Mouse (Mus musculus): ENCODE results near the gene Clba1.

Clba1 gene

DNA sequence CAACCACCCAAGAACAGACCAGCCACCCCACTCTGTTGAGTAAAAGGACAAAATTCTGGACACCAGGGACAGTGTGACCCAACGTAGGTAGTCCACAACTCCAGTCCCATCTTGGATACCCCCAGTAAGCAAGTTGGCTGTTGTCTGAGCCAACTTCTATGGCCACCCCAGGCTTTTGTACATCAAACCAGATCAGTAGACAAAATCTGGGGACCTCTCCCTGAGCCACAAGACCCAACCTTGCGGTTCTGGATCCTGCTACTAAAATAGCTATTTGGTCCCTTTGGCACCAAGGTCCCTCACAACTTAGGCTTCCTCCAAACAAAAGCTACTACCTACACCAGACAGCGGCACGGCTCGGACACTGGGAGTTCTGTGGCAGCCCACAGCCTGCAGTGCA, 13.7 kb upstream of the Clba1 start:
- DNase-seq (ENCODE audit: low read depth, low spot score): no peak

DNA sequence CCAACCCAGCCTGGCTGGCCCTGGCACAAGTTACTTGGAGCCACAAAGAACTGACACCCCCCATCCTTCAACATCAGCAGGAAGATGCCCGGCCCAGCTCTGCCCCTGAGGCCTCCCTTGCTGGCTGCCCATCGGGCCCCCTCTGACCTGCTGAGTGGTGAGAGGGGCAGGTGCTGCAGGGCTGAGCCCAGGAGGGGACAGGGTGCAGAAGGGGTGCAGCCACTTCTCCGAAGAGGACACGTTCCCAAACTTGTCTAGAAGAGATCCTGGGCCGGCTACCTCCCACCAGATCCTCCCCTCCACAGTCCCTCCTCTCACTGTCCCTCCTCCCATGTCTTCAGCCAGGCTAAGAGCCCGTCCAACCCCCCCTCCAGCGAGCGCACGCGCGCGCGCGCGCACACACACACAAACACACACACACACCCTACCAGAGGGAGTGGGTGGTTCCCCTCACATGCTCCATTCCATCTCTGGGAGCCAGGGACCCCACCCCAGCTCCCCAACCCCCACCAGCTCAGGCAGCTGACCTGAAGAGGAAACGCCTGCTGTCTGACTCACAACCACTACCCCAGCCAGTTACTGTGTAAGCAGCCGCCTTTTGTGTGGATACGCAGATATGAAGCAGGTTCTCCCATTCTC, 13.2 kb upstream of the Clba1 start:
- DNase-seq (ENCODE audit: low read depth, low spot score): peak; percentile 95

DNA sequence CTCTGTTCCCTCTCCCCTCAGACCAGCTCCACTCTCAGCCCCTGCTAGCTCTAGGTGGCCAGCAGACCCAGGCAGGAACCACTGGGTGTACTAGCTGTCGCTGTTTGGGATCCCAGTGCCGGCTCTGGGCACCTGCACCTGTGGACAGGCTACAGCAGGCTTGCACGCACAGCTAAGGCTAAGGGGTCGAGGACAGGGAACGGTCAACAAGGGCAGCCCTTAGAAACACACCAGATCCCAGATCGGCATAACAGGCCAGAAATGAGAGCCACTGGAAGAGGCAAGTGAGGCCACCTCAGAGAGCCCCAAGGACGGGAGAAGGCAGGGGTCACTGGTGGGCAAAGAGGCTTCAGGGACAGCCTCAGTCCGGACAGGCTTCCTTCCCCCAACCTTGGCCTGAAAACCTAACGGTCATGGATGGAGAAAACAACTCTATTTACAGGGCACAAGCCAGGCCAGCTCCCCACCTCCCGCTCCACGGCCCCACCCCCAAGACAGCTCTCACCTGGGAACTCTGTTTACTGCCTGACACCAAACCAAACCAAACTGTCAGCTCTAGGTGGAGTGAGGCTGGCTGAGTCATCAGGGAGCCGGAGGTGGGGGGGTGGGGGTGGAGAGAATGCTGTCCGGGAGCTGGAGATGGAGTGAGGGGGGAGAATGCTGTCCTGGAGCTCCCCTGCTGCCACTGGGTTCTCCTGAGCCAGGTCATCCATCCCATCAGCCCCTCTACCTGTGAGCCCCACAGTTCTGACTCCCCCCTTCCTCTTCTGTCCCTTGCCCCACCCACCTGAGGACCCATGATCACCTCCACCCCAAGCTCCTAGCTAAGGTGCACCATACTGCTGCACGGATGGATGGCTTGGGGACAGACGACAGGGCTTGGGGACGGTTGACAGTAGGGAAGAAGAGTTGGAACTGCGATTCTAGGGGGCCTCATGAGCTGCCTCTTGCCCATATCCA, 11.9 kb upstream of the Clba1 start:
- peak; percentile 70 for DNase-seq (ENCODE audit: low read depth, low spot score)

DNA sequence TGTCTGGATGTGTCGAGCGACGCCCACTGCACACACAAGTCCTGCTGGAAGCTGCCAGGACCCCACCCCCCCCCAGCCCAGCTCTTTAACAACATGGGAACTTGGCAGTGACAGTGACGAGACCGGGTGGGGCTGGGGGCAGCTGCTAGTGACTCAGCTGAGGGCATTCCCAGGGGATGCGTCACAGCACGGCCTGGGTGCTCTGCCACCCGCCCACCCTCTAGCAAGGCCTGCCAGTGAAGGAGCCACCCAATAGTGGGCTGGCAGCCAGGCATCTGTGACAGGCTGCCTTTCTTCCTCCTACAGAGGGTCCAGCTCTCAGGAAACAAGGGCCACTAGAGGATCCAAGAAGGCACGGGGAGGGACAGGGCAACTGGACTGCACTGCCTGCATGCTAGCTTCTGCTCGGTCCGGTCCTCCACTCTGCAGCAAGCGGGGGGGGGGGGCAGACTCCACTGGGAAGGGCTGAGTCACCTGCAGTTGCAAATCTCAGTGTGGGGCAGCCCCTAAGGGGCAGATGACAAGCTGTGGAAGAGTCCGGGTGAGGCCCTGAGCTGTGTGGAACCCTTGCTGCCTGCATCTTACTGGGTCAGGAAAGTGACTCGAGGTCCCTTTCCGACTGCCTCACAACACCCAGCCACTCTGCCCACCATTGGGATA, 10.9 kb upstream of the Clba1 start:
- peak; percentile 85 for DNase-seq (ENCODE audit: low read depth, low spot score)

DNA sequence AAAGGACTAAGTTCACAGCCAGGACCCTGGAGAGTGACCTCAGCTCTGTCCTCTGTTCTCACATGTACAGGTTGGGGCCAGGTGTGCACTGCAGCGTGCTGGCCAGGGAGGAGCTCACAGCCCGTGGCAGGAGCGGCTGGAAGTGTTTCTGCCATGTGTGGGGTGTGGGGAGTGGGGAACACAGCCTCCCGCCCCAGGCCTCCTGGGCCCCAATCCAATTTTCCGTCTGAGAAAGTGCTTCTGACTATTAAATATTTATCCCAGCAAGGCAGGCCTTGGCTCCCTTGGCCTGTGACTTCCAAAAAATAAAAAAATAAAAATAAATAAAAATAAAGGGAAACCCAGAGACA, 10.4 kb upstream of the Clba1 start:
- no peak for DNase-seq (ENCODE audit: low read depth, low spot score)

DNA sequence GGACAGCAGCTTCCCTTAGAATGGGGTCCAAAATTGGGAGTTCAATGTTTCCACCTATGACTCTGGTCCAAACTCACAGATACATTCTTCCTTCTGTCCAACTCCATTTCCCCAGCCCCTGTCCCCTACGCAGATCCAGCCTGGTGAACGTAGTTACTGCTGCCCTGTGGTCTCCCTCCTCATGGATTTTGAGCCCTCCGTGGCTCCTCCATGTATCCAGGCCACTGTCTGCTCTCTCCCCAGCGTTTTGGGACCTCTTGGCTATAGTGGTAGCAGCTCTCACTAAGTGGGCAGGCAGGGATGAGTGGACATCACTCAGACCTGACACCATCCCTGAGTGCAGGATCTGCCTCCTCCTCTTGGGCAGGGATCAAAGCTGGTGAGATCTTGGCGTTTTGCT, 10.0 kb upstream of the Clba1 start:
- DNase-seq (ENCODE audit: low read depth, low spot score): no peak

DNA sequence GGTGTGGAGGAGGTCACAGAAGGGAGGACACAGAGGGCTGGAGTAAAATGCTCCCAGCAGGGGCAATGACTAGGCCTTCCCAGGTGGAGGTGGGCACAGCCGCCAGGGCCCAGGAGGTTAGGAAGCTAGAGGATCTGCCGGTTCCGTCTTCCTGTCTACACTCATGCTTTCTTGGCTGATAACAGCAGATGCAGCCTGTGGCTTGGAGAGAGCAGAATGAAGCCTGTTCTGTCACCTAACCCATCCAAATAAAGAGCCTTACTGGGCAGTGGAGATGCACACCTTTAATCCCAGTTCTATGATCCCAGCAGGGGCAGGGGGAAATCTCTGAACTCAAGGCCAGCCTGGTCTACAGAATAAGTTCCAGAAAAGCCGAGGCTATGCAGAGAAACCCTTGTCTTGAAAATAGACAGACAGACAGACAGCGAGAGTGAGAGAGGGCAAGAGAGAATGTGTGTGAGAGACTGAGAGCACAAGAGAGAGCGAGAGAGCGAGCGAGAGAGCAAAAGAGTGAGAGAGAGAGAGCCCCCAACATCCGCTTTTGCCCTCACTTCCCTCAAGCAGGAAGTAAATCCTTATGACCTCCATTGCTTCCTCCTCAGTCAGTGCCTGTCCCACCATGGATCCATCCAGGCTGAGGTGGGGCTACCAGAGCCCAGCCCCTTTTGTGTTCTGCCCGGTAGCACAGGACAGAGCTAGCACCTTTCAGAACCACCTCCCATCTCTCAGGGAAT, 9.3 kb upstream of the Clba1 start:
- DNase-seq (ENCODE audit: low read depth, low spot score): no peak

DNA sequence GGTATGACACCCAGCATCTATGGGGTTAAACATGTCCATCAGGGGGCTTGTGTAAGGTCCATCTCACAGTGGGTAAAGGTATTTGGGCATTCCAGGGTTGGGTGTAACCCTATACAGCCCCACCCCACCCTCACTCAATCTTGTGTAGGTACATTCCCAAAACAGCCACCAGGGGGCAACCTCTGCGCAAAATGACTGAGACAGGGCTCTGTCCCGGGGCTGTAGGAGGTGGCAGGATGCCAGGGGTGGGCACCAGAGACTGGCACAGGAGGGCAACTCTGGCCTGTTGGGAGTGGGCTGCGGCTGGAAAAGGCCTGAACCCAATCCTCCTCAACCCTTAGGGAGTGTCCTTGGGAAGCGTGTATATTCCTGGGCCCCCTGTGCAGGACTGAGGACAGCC, 8.3 kb upstream of the Clba1 start:
- peak; percentile 75 for DNase-seq (ENCODE audit: low read depth, low spot score)

DNA sequence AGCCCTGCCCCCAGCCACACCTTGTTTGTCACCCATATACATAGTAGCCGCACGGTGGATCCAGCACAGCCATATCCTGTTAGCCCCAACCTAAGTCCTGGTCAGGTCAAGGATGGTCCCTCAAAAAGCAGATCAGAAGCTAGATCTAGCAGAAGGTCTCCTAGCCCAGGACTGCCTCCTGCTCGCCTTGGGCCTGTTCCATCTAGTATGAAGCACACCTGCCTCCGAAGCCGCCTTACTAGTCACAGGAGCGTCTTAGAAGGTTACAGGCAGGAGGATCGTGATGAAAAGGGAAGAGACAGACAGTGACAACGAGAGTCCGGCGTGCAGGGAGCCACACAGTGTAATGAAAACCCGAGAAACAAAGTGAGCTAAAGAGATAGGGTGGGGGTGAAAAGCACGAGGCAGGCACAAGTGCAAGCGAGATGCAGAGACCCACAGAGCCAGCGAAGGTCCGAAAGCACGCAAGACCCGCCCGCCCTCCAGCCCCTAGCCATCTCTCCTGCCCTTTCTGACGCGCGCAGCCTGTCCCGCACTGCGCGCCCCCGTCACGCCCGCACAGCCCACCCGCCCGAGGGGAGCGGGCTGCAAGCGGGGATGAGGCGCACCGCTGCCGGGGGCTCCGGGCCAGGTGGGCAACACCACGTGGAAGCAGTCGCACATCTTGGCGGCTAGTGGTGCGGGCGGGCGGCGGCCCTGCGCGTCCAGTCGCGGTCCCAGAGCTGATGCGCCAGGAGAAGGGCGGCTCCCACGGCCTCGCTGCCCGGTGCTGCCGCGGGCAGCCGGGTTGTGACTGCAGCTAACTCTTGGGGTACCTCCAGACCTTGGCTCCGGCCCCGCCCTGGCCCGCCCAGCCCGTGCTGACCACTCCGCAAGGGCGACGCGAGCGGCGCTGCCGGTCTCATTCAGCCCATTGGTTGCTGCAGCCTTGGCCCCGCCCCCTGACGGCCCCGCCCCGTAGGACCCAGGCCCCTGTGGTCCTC, 6.6 kb upstream of the Clba1 start, which contains the start of gene Ahnak2:
TSS of gene Ahnak2 (minus strand) at position 794 of the 983 bp plus-strand sequence.
- no peak for DNase-seq (ENCODE audit: low read depth, low spot score)

DNA sequence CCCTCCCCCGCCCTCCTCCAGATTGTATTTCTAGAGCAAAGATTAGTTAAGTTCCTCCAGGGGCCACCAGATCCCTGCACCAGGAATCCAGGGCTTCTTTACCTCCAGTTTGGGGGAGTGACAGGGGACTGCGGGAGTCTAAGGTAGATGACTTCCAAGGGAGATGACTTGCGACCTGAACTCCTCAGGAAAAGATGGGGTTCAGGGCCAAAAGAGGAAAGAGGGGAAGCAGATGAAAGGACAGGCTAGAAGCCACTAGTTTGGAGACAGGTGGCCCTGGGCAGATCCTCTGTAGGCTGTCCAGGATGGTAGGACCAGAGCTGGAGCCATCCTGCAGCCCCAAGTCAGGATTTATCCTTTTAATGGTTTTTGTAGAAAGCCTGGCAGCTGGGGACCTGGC, 5.8 kb upstream of the Clba1 start:
- no peak for DNase-seq (ENCODE audit: low read depth, low spot score)

DNA sequence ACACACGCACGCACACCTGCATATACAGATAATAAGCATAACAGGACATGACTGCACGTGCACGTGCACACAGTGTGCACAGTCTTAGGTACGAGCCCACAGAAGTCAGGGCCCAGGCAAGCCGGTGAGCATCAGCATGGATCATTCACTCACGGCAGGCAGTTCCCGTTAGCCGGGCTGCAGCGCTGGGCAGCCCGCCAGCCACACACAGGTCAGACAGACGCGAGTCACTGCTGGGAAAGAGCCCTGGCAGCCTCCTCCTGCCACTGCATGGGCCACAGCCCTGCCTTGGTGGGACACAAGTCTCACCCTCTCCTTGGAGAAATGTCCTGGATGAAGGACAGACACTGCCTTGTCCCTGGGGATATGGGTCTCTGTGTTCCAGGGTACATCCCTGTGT, 4.7 kb upstream of the Clba1 start:
- DNase-seq (ENCODE audit: low read depth, low spot score): peak; percentile 63

DNA sequence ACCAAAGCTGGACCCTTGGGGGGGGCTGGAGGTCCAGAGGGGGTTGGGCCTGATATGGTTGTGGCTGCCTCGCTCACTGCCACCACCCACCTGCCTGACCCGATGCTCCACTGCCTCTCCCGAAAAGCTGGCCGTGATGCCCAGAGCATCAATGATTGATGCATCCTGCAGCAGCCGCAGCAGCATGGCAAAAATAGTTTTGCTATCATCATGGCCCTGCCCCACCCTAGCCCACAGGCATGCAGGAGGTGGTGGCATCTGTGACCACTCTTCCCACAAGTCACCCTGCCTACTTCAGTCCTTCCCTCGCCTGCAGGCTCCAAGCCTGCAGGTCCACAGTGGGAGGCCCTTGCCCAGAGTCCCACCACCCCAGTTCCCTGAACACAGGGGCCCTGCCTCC, 2.7 kb upstream of the Clba1 start:
- peak; percentile 65 for DNase-seq (ENCODE audit: low read depth, low spot score)

DNA sequence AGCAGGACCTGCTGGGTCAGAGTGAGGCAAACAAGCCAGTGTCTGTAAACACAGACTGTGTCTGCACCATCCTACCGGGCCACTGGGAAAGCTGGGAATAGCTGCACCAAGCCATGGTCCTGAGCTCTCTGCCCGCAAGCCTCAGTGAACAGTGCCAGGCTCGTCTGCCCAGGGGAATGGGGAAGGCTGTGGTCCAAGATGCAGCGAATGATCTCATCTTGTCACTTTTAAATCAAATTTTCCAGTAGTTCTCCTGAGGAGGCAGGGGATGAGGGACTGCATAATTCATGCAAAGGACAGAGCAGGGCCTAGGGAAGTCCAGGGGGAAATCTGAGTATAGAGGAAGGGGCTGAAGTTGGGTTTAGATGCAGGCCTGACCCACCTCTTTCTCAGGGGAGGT, 941 bp upstream of the Clba1 start:
- DNase-seq (ENCODE audit: low read depth, low spot score): no peak

DNA sequence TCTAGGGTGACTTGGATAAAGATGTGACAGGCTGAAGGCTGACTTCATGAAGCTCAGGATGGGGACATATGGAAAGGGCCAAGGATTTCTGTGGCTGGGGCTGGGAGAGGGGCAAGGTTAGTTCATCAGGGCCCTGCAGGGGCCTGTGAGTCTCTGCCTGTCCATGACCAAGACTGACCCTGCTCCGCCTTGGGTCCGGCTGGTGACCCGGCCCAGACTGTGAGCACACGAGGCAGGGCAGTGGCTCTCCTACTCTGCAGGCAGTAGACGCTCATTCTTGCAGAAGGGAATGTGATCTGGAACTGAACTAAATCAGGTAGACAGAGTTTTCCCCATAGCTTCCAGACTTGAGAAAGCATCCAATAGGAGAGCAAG, 538 bp upstream of the Clba1 start:
- DNase-seq (ENCODE audit: low read depth, low spot score): no peak

DNA sequence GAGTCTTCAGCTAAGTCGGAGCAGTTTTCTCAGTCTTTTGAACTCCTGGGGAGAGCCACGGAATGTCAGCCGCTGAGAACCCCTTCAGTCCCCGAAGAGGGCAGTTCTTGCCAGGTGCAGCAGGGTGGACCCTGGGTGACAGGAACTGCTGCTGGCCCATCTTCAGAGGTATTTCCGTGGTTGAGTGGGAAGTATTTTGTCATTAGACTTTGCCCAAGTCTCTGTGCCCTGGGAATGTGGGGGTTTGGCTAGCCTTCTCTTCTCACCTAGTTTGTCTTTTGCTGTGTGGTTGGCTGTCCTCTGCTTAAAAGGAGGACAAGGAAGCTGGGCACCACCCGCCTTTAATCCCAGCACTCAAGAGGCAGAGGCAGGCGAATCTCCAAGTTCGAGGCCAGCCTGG, 904 bp downstream of the Clba1 start:
- no peak for DNase-seq (ENCODE audit: low read depth, low spot score)

DNA sequence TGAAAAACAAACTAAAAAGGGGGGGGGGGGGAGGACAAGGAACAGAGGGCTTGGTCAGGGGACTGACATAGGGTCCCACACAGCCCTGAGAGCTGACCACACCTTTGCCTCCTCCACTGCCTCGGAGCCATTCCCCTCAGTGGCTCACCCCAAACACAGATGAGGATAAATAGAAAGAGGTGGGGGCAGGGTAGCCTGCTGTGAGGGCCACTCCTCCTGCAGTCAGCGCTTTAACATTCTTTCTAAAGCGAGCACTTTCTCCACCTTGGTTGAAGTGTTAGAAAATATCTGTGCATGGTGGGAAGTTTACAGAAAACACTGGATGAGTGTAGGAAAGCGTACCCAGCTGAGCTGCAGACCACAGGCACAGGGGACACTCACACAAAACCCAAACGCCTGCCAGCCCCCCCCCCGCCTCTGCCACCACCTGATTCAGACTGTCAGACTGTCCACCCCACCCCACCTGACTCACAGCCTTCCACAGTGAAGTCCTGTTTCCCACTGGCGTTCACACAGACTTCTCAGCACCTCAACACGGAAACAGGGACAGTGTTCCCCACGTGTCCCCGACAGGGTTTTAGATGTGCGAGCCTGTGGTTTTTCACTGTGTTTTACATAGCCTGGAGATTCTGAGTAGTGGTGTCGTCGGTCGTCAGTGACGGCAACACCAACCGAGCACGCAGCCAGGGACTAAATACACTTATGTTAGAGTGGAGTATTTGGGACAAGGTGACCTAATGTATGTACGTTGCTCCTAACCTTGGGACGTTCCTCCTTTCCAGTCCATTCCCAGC, 1.6 kb downstream of the Clba1 start:
- DNase-seq (ENCODE audit: low read depth, low spot score): no peak

DNA sequence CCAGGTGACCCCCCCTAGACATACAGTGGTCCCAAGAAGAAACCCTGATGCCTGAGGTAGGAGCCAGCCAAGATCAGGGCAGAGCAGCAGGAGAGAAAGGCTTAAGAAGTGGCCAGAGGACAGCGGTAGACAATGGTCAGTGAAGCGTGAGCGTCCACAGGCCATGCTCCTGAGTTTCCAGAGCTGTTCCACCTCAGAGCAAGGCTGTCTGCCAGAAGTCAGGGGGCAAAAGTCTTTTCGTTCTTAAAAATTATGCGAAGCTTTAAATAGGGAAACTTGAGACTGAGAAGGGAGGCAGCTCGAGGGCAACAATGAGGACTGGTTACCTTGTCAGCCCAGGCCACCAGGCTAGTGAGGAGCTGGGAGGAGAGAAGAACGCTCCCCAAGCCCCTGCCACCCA, 4.6 kb downstream of the Clba1 start:
- DNase-seq (ENCODE audit: low read depth, low spot score): no peak

DNA sequence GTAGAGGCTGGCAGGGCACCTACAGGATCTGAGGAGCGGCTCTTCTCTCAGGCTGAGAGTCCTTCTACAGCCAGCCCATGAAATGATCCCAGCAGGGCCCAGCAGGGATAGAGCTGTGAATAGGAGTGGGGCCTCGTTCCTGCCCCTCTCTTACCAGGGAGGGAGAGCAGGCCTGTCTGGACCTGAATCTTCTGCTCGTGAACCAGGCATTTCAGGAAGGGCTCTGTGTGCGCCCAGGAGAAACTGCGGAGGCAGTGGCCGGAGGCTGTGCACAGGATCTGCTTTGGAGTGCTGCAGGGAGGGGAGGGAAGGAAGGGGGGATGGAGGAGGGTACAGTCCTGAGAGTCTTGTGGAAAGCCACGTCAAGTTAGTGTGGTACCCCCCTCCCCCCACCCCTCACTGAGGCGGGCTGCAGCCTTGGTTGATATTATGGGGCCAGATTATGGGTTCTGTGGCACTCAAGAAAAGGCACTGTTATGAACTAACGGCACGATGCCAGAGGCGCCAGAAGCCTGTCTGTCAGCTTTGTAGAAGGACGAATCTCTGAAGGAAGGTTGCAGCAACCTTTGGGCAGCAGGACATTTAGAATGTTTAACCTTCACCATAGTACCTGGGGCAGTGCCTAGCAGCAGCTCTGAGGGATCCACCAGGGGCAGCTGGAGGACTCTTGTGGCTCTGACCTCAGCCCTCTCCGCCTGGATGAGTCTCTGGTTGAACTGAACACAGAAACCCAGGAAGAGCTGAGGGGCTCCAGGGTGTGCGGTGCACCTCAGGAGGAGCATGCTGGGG, 6.1 kb downstream of the Clba1 start:
- DNase-seq (ENCODE audit: low read depth, low spot score): no peak

DNA sequence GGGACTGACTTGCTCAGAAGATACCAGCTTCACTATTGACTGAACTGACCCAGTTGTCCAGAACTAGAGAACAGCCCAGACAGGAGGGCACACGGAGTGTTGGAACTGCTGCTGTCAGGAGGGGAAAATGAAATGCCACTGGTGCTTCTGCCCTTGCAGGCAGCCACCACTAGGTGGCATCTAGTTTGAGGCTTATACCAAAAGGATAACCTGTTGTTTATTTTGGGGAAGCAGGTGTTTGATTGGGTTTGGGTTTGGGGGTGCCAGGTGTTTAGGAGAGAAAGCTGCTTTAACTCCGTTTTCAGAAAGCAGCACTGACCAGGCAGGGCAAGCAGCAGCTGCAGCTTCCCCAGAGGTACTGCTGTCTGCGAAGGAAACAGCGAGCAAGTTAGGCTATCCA, 7.6 kb downstream of the Clba1 start:
- DNase-seq (ENCODE audit: low read depth, low spot score): peak; percentile 68
